Mouse (Mus musculus): ENCODE measurements around the gene Tap2.

Gene Tap2

DNA sequence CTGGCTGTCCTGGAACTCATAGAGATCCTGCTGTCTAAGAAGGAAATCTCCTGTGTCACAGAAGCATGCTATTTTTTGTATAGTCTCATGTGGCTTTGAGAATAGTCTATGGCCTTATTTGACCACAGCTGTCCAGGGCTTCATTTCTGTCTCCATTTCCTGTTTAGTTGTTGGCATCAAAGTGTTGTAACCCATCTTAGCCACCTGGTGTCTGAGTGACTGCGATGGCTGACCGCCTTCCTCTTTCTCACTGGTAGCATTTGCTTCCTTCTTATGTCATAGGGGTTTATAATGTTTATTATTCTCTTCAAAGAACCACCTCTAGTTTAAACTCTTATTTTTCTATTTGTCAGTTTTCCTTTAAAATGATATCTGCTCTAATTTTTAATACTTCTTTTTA, 45.4 kb downstream of the Tap2 start:
- DNase-seq (ENCODE audit: extremely low spot score, low spot score): no peak

DNA sequence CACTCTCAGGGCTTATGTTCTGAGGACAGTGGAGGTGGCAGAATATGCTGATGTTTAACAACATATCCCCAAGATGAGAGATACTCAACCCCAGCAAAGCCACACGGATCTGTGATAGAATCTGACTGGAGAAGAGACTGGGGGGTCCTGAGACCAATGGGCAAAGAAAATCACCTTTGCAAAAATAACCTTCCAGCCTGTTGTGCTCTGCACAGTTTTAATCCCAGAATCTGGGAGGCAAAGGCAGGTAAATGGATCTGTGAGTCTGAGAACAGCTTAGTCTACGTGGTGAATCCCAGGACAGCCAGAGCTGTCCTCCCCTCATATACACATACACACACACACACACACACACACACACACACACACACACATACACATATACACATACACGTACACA, 46.0 kb downstream of the Tap2 start:
- no peak for DNase-seq (ENCODE audit: extremely low spot score, low spot score)

DNA sequence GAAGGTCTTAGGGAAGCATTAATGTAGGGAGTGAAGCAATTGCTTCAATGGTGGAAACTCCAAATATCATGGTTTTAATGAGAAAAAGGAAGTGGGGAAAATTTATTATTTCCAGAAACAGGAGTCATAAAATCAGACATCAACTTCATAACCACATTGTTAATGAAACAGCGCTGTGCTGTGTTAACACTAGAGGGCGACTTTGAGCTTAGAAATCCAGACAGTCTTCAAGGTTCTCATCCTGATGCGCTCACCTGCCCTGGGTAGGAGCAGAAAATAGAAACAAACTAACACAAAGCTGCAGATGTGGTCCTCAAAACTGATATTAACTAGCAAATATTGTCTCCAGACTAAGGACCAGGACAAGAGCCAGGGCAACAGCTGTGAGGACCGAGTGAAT, 46.6 kb downstream of the Tap2 start:
- DNase-seq (ENCODE audit: extremely low spot score, low spot score): peak; percentile 41

DNA sequence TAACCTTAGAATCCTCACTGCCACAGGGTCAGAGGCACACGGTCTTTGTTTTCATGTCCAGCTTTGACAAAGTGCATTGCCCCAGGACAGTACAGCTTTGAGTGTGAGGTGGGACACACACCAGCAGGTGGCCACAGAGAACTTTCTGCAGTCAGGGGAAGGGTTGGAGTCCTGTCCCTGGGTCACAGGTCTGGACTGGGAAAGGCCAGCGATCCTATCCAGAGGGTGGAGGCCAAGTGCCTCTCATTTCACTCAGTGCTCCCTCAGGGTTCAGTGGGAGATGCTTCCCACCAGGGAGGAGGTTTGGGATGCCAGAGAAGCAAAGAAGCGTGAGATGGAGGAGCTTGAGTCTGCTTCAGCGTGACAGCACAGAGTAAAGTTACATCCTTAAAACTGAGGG, 48.3 kb downstream of the Tap2 start:
- no peak for DNase-seq (ENCODE audit: extremely low spot score, low spot score)

DNA sequence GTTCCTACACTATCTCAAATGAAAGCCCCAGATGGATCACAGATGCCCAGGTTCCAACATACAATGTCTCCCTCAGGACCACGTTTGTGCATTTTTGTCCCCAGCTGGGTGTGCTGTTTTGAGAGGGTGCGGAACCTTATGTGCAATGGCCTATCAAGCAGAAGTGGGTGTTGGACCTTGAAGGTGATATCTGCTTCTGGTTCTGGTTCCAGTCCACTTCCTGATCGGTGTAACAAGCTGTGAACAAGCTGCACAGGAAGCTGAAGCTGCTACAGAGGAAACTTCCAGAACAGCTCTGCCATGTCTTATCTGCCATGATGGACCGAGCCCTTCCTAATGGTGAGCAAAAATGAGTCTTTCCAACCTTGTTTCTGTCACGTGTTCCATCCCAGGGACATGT, 53.2 kb downstream of the Tap2 start:
- DNase-seq (ENCODE audit: extremely low spot score, low spot score): no peak

DNA sequence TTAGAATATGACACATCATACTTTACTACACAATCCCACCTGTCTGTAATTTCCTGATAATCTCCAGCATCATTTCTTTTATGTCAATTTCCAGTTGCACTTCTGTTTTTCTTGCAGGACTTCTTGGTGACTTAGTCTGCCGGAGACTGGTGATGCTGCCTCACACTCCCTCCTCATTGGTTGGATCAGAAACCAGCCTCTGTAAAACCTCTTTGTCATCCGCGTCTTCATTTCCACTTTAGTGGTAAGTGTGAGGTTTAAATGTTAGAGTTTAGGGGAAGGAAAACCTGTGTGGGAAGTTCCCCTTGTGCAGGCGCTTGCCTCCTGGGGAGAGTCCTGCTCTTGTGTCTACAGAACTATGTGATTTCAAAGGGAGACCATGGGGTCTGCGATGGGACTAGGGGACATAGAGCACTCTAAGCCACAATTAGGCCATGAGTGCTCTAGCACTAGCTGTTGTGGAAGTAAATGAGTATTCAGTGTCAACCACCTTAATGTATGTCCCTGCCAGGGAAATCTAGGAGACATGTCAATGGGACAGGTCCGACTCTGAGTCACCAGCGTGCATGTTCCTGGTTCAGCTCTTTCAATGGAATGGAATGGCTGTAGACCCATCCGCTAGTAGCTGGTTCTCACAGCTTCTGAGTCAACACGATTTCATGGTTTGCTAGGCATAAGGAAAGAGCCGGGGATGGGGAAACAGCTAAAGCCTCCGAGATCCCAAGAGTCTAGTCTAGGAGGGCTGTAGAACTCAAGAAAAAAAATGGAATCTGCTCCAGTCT, 54.5 kb downstream of the Tap2 start, which contains the start of gene H2-Ab1:
H2-Ab1 (plus strand) TSS at position 96 of the 782 bp plus-strand sequence.
- no peak for DNase-seq (ENCODE audit: extremely low spot score, low spot score)

DNA sequence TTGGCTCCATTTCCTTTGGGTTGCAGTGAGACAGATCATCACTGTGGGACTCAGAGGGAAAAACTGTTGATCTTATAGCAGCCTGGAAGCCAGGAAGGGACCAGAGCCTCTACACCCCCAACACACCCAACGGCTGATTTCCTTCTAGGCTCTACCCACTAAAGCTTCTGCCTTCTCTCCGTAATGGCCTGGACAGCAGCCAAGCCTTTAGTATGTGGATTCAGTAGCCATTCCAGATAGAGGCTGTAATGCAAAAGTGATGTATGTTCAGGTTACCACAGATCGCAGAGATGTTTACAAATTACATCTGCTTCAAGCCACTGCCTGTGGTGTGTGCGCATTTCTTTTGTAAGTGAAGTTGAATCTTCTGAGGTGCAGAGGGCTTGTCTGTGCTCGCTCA, 57.2 kb downstream of the Tap2 start:
- DNase-seq (ENCODE audit: extremely low spot score, low spot score): no peak

DNA sequence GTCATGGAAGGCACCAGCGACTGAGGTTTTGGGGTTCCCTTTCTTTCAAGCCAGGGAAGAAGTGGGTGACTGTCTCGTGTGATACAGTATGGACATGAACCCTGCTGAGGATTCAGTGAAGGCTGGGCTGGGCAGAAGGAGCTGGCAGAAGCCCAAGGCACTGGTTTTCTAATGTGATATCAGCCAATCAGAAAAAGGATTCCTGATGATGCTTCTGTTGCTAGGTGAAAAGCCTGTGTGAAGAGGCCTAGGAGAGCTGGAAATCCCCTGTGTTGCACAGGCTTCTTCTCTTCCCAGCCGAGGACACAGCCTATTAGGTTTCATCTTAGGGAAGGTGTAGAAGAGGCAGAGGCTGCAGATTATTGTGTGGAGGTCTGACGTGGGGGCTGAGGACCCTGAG, 58.2 kb downstream of the Tap2 start:
- peak; percentile 20 for DNase-seq (ENCODE audit: extremely low spot score, low spot score)

DNA sequence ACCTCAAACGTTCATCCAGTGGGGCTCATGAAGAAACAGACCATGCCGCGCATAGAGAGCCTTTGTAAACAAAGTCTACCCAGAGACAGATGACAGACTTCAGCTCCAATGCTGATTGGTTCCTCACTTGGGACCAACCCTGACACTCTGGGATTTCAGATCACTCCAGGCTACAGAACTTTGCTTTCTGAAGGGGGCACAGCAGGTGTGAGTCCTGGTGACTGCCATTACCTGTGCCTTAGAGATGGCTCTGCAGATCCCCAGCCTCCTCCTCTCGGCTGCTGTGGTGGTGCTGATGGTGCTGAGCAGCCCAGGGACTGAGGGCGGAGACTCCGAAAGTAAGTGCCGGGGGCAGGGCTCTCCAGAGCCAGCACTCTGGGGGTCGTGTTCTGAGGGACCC, 59.7 kb downstream of the Tap2 start:
- peak; percentile 79 for DNase-seq (ENCODE audit: extremely low spot score, low spot score)

DNA sequence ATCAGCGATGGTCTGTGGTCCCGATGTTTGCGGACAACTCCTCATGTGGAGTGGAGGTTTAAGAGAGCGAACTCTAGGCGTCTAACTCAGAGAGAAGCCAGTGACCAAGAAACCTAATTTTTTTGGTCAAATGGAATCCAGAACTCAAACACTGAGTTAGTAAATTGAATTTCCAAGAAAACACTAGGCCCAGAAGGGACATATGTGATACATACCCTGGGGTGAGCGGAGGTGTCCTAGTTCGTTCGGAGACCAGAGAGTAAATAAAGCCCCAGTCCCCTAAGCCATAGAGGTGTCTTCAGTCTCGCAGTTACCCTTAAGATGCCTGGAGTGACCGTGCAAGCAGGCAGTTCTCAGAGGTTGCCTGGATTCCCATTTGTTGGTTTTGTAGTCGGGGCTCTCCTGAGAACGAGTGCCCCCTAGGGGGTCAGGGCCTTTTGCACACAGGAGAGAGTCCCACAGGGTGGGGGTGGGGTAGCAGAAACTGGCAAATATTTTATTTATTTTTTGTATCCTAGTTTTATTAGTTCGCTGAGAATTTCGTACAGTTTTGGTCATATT, 60.6 kb downstream of the Tap2 start:
- peak; percentile 60 for DNase-seq (ENCODE audit: extremely low spot score, low spot score)

DNA sequence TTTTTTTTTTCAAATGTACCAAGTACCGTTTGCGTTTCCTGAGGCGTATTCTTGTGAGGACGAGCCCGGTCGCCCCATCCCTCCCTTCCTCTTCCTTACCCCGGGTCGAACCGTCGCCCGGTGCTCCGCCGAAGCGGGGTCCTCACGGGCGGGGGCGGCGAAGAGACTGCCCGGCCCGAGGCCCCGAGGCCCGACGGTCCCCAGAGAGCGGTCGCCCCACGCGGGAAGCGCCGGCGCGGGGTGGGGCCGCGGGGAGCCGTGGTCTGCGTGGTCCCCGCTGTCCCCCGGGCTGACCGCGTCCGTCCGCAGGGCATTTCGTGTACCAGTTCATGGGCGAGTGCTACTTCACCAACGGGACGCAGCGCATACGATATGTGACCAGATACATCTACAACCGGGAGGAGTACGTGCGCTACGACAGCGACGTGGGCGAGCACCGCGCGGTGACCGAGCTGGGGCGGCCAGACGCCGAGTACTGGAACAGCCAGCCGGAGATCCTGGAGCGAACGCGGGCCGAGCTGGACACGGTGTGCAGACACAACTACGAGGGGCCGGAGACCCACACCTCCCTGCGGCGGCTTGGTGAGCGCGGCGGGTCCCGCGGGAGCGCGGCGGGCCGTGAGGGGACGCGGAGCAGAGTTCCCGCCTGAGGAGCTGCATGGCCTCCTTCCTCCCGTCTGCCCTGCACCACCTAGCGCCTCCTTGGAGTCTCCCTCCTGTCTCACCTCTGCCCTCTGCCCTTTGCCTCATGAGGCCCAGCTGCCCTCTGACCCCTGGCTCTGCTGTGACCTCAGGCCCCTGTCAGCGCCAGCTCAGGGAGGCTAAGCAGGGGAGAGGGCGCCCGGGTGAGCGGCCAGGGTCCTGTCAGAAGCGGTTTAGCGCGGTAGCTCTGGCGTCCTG, 61.4 kb downstream of the Tap2 start:
- peak; percentile 73 for DNase-seq (ENCODE audit: extremely low spot score, low spot score)
